Mouse (Mus musculus) kidney, adult 2 months (tissue): ENCODE measurements around the gene Lrmda. TPM values are rescaled to one million over a fixed set of nuclear protein-coding genes. Genes with fewer than 3 reads are reported as not detected.
A peak's percentile ranks its signal among the peaks of the same experiment; 100 is the strongest.

Source experiments
- DNase-seq: peaks from one replicate; pipeline ENCODE4 v3.0.0; 2021
- H3K27ac ChIP-seq: fragments of 200-500 bp; 2 replicates; pipeline ENCODE4 v1.5.1; 2012; ENCODE audit warnings: low read depth, low read length, control low read depth, inconsistent platforms; ENCODE audit not compliant: insufficient read depth
- H3K27me3 ChIP-seq: fragments of 200-500 bp; replicated peaks from 2 replicates; pipeline ENCODE4 v1.6.1; 2012; ENCODE audit warnings: mild to moderate bottlenecking, moderate library complexity, low read length, inconsistent platforms; ENCODE audit not compliant: control insufficient read depth, insufficient read depth
- H3K36me3 ChIP-seq: fragments of 200-500 bp; 2 replicates; pipeline ENCODE4 v1.6.1; 2012; ENCODE audit warnings: mild to moderate bottlenecking, moderate library complexity, low read length, inconsistent platforms; ENCODE audit not compliant: control insufficient read depth, insufficient read depth
- H3K4me1 ChIP-seq: fragments of 200-500 bp; 2 replicates; pipeline ENCODE4 v1.6.1; 2011; ENCODE audit warnings: low read length; ENCODE audit not compliant: control insufficient read depth, insufficient read depth
- H3K4me3 ChIP-seq: fragments of 200-500 bp; 2 replicates; pipeline ENCODE4 v1.5.1; 2011; ENCODE audit warnings: mild to moderate bottlenecking, low read depth, low read length, control low read depth; ENCODE audit not compliant: insufficient read depth
- CTCF ChIP-seq: fragments of 200-500 bp; conservative IDR thresholded peaks from 2 replicates; pipeline ENCODE4 v1.5.1; 2011; ENCODE audit warnings: low read depth, mild to moderate bottlenecking, control low read depth, low read length, moderate library complexity, mixed read lengths; ENCODE audit not compliant: insufficient read depth, insufficient read length
- POLR2A ChIP-seq: fragments of 200-500 bp; IDR thresholded peaks from one replicate; pipeline ENCODE4 v1.6.1; 2011; ENCODE audit warnings: low read depth, low read length, control low read depth
- WGBS: fragments of 180-500 bp; shearing (Covaris S2); methylation state at CpG from one replicate; pipeline ENCODE4 v1.1.7; 2018; 5-methylcytosine and 5-hydroxymethylcytosine counted together
- polyA plus RNA-seq: library from polyadenylated mRNA; depleted of rRNA; stranded (reverse); fragments of >200 nt; gene quantifications from 2 replicates; pipeline ENCODE4 v1.2.3, GENCODE M21; 2012

Lrmda gene
- polyA plus RNA-seq, 1 experiment, result 3.3 TPM

DNA sequence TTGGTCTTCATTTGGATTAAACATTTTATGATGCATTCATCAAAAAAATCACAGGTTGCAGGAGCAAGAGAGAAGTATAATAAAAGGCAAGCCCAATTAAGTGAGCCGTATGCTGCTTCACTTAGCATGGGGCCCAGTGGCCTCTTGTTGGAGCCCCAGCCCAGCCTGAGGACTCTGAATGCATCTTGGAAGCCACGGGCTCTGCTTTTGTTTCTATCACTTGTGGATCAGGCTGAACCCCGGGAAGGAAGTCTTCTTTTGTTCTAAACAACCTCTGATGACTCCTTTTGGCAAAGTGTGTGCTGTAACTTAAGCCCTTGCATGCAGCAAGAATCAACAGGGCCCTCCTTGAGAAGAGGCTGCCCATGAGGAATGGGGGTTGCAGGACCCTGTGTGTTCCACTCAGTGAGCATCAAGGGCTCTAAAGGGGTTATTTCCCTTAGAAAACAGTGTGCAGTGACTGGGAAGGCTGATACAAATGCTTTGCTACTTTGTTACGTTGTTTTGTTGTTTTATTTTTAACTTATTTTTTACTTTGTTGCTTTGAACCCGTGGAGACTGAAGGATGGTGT, 789.2 kb downstream of the Lrmda start:
- Histone ChIP-seq H3K36me3 (no peaks in the 10 kb centered on the region), H3K4me3 (no peak overlapping the region), H3K27ac (no peak overlapping the region), H3K27me3 (no peaks in the 10 kb centered on the region), H3K4me1 (peaks cover 9% of the 10 kb centered on the region)
- no peak for TF ChIP-seq POLR2A
- TF ChIP-seq CTCF, result no peak
- WGBS, result 33% methylated on average over 5 of the region's 5 CpGs
- peak; percentile 46 for DNase-seq

DNA sequence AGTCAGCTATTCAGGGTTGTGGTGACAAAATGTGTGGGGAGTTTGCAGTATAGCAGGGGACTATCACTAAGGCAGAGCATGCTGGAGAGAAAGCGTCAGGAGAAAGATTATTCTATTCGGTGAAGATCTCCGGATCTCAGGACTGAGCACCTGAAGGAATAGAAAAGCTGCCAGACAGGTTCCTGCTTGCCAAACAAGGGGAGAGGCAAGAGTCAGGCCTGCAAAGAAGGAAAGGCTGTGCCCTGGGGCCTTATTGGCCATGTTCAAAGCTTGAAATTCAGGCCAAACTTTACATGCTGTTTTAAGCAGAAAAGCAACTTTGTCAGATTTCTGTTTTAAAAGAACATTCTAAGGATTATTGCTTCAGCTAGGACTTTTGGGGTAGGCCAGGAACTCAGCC, 789.7 kb downstream of the Lrmda start:
- Histone ChIP-seq H3K36me3 (no peaks in the 10 kb centered on the region), H3K27me3 (no peaks in the 10 kb centered on the region), H3K4me3 (no peak overlapping the region), H3K27ac (no peak overlapping the region; the same call in 1 of the 2 replicates), H3K4me1 (peaks cover 12% of the 10 kb centered on the region)
- WGBS, result 51% methylated on average over 3 of the region's 3 CpGs
- DNase-seq, result peak; percentile 45
- TF ChIP-seq POLR2A (no peak), CTCF (no peak)

DNA sequence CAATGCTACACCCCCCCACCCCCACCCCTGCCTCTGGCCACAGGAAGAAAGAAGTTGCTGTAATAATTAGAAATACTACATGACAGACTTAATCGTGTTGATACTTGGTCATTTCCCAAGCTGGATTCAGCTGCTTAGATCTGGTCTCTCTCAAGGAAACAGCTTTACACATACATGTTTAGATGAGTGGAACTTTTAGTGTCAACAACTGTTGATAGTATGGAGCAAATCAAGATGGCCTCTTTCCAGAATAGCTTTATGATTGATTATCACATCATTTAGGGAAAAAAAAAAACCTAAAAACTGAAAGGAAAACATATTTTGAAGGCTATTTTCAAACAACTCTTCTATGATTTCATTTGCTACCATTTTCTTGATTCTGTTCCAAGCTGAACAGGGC, 791.0 kb downstream of the Lrmda start:
- H3K36me3 ChIP-seq, result no peaks in the 10 kb centered on the region
- 35% methylated on average over 1 of the region's 1 CpGs for WGBS
- H3K27ac ChIP-seq, result no peak overlapping the region
- DNase-seq, result no peak
- no peak overlapping the region for H3K4me3 ChIP-seq
- TF ChIP-seq CTCF, result no peak
- no peak for TF ChIP-seq POLR2A
- peaks cover 12% of the 10 kb centered on the region for H3K4me1 ChIP-seq
- no peaks in the 10 kb centered on the region for H3K27me3 ChIP-seq

DNA sequence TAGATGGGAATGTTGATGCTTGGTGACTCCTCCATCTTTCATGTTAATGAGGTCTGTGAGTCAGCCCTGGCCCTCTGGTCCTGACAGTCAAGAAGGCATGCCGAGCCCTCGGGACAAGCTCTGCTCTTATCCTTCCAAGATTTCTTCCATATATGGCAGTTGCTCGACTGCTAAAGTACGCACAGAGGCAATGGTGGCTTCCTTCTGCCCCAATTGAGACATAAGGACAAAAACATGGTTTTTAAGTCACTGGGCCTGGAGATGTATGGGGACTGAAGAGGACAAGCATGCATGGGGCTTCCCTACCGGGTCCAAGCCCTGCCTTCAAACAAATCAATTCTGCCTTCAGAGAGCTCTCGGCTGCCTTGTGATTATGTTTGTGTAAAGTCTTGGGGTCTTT, 793.3 kb downstream of the Lrmda start:
- H3K27ac ChIP-seq, result no peak overlapping the region
- WGBS, result 78% methylated on average over 6 of the region's 6 CpGs
- H3K4me1 ChIP-seq, result peaks cover 9% of the 10 kb centered on the region
- no peak for DNase-seq
- no peak overlapping the region for H3K4me3 ChIP-seq
- H3K36me3 ChIP-seq, result no peaks in the 10 kb centered on the region
- no peaks in the 10 kb centered on the region for H3K27me3 ChIP-seq
- no peak for TF ChIP-seq POLR2A

- WGBS, result 63% methylated on average over 7 of the region's 7 CpGs
- Histone ChIP-seq H3K27me3 (no peaks in the 10 kb centered on the region), H3K36me3 (no peaks in the 10 kb centered on the region), H3K4me1 (peaks cover 5% of the 10 kb centered on the region; the same call in 1 of the 2 replicates), H3K4me3 (no peak overlapping the region), H3K27ac (0 out of 2 replicates have a peak overlapping the region, but pooled peaks have one; percentile 6)
- DNase-seq, result peak; percentile 50
- TF ChIP-seq POLR2A, result no peak
- TF ChIP-seq CTCF, result no peak
Measured at GRCm38 (mm10) chr14:22813389-22813788, 793.9 kb downstream of the Lrmda start.

GRCm38 (mm10) chr14:22814811-22815345, 795.4 kb downstream of the Lrmda start:
- no peak for TF ChIP-seq POLR2A
- no peak for TF ChIP-seq CTCF
- WGBS, result 62% methylated on average over 9 of the region's 9 CpGs
- no peak overlapping the region for H3K4me3 ChIP-seq
- H3K36me3 ChIP-seq, result no peaks in the 10 kb centered on the region
- H3K27ac ChIP-seq, result peak overlapping the region; percentile 82
- DNase-seq, result peak; percentile 41
- H3K27me3 ChIP-seq, result no peaks in the 10 kb centered on the region
- 0 out of 2 replicates have a peak, but pooled peaks cover 5% of the 10 kb centered on the region for H3K4me1 ChIP-seq

DNA sequence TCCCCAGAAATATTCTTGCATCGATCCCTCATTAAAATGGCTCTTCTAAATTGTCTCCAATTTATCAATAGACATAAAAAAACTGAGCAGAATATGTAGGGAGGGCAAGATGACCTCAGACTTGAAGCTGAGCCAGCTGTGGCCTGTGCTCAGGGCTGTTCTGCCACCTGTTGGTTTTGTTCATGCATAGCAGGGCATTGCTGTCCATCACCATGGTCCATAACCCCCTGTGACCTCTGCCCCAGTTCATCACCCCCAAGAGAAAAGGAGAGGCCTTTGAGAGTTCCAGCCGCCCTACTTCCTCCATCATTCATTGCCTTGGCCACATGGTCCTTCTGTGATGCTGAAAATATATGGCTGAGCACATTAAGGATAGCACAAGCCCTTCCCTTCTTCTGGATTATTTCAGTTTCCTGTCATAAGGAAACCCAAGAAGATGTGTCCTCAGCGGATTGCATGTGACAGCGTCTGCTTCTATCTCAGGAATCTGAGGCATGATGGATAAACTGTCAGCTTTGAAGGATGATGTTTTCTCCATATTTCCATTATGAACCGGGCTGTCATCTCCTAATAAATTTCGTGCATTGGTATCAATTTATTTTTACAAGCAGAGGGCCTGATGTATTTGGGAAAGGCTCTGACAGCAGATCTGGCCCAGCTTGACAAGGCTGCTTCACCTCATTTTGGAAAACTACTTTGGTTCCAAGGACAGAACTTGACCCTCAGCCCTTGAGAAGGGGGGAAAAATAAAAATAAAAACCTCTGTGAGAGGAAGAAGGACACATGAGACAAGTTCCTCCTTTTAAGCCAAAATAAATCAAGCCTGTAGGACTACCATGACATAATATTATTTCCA, 798.1 kb downstream of the Lrmda start:
- no peak for TF ChIP-seq POLR2A
- peak; percentile 75 for TF ChIP-seq CTCF
- WGBS, result 66% methylated on average over 6 of the region's 6 CpGs
- H3K4me3 ChIP-seq, result no peak overlapping the region
- peak; percentile 63 for DNase-seq
- no peaks in the 10 kb centered on the region for H3K36me3 ChIP-seq
- H3K27me3 ChIP-seq, result no peaks in the 10 kb centered on the region
- H3K4me1 ChIP-seq, result 0 out of 2 replicates have a peak, but pooled peaks cover 3% of the 10 kb centered on the region
- H3K27ac ChIP-seq, result no peak overlapping the region
